Mouse (Mus musculus) left cerebral cortex, adult 11 months (tissue): Measurements from ENCODE around the gene Ndrg3.

Source experiments
- DNase-seq: peaks from one replicate; pipeline ENCODE4 v3.0.0; 2022; ENCODE audit warnings: low spot score

Ndrg3 gene

GRCm38 (mm10) chr2:156991470-156992319, at the start of gene Ndrg3:
Gene Ndrg3, minus strand, starts transcription at chr2:156992056.
- DNase-seq = peak; percentile 96

- DNase-seq = no peak
Observed at GRCm38 (mm10) chr2:157041421-157041820, 49.6 kb upstream of the Ndrg3 start.

- DNase-seq = no peak
Observed at GRCm38 (mm10) chr2:157040649-157041046, 48.8 kb upstream of the Ndrg3 start.

GRCm38 (mm10) chr2:157039900-157040648, 48.2 kb upstream of the Ndrg3 start:
- no peak for DNase-seq

DNA sequence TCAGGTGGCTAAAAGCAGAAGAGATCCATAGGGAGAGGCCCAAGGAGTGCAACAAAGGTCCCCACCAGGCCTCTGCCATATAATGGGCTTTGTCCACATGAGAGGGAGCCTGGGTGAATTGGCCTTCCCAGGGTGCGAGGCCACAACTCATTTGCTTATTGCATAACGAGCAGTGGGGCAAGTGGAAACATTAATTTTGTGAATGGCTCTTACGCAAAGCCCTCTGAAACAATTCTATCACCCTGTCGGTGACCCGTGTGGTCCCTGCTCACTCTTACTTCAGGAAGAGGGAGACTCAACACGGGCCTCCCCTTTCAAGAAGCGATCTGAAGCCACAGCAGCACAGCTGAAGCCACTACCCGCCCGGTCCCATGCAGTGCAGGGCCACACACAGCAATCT, 45.4 kb upstream of the Ndrg3 start:
- no peak for DNase-seq

GRCm38 (mm10) chr2:157036400-157036799, 44.5 kb upstream of the Ndrg3 start:
- DNase-seq = no peak

DNA sequence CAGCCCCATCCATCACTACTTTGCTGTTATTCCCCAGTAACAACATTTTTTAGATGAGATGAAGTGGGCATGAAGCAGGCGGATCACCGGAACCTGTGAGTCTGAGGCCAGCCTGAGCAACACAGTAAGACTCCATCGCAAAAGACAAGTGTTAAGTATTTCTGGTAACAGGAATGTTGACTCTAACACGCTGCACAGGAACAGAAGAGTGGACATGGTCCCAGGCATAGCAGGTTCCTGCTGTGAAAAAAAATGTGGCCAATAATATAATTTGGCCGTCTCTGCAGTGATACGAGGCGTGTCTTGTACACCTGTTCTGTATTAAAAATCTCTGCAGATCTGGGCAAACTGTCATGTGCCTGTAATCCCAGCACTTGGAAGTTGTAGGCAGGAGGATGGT, 43.5 kb upstream of the Ndrg3 start:
- no peak for DNase-seq

GRCm38 (mm10) chr2:157030804-157031203, 38.9 kb upstream of the Ndrg3 start:
- DNase-seq = no peak

DNA sequence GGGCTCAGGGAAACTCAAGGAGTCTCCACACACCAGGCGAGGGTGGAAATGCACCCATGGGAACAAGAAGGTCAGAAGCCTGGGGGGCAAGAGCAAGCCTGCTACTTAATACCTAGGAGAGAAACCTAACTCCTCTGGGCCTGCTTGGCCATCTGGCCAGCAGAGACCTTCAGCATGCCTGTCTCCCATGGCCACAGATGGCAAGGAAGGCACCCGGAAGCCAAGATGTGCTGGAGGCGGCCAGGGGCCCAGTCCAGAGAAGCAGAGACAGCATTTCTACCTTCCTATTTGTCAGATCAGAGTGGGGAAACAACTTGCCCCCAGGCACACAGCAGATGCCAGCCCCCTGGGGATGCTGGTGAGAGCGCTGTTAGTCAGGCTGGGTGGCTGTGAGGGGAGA, 36.4 kb upstream of the Ndrg3 start:
- no peak for DNase-seq

- DNase-seq = no peak
Observed at GRCm38 (mm10) chr2:157027106-157028008, 35.5 kb upstream of the Ndrg3 start.

- no peak for DNase-seq
Observed at GRCm38 (mm10) chr2:157021156-157021555, 29.3 kb upstream of the Ndrg3 start.

GRCm38 (mm10) chr2:157019228-157019627, 27.4 kb upstream of the Ndrg3 start:
- DNase-seq = no peak

GRCm38 (mm10) chr2:157016529-157017270, 24.8 kb upstream of the Ndrg3 start:
- no peak for DNase-seq

DNA sequence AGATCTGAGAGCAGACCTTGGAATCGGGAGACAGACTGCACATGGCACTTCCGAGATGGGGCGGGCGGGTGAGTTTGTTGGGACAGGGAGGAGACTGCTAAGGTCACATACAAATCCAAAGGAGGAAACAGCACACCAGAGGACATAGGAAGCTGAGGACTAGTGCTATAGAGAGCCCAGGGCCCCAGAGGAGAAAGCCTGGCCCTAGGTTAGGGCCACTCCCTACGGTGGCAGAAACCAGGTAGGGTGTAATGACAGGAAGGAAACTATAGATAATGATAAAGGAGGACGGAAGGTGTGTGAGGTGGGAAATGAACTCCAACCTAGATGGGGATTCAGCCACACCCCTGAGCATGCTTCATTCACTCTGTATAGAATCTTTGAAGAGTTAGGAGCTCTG, 20.5 kb upstream of the Ndrg3 start:
- no peak for DNase-seq

DNA sequence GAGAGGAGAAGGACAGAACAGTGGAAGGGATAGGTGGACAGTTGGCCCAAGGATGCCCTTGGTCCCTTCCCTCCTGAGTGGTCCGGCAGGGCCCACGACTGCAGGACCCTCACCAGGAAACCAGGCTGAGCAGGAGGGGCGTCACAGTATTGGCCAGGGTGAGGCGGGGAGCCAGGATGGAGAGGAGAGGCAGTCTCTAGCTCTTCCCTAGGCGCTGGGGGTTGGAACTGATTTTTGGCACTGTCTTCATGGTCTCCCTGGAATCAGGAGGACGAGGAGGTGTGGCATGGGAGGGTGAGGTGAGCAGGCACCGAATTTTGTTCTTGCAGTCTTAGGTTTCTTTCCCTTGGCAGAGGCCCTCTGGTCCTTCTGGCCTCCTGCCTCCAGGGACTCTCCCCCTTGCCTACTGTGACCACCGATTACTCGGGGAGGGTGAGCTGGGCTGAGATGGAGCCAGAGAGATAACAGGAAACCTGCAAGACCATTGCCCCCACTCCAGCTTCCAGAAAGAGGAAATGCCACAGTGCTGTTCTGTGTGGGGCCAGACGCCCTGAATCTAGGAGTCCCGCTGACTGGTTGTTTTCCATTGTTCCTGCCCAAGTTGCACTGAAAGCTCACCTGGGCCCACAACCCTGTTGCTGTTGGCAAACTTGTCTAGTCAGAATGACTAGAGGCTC, 18.9 kb upstream of the Ndrg3 start:
- DNase-seq = no peak

DNA sequence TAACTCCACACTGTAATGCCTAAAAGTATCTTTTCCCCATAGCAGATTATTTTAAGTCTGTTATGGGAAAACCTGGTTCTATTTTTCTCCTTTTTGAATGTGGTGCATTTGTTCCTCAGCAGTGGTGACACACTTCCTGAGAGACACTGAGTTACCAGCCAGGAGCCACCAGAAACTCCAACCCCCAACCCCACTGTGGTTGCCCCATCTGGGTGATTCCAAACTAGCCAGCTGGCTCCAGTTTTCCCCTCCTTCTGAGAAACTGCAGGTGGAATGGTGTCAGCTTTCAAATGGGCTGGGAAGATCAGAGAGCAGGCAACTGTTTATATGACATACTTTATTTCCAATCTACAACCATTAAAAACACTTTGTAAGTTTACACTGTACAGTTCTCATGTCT, 18.3 kb upstream of the Ndrg3 start:
- DNase-seq = no peak

DNA sequence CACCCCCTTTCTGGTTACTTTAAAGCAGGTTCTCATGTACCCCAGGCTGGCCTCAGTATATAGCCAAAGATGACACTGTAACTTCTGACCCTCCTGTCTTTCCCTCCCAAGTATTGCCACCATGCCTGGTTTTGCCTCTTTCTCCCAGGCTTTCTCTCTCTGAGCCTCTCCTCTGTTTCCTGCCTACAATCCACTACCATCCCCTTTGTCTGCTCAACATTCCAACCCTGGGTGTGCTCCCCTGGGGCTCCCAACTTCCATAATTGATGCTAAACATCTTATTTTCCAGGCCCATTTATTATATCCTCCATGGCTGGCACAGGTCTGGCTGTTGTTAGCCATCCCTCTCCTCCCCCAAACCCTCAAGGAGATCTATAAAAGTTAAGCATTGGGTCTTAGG, 16.7 kb upstream of the Ndrg3 start:
- DNase-seq = no peak

GRCm38 (mm10) chr2:157007234-157007596, 15.4 kb upstream of the Ndrg3 start:
- no peak for DNase-seq

DNA sequence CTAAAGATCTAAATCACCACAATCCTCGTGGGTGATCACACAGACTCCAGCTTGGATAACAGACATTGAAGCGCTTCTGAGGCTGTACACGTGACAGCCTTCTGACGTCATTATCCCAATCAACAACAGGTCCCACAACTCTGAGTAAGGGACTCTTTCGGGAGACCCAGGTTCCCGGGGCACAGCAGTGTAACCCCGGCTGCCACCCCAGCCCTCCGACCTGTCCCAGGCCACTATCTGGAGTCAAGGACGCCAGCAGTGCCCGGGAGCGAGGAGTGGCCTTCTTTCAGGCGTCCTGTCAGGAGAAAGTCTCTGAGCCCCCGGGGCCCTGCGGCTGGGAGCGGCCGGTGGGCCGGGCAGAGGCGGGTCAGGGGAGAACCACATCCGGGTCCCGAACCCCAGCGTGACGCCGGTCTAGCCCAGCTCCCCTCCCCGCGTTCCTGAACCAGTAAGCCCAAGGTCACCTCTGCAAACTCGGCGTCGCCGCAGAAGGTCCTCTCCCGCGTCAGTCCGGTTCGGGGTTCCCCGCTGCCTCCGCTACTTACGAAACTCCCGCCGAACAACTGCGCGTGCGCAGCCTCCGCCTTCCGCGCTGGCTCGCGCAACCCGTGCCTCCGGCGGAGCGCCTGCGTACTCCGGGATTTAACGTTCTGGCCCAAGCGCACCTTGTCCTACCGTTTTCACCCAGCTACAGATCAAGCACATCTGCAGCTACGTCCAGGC, 14.8 kb upstream of the Ndrg3 start, which contains the start of gene Dsn1:
Gene Dsn1 (minus strand): TSS at position 644 of the 723 bp plus-strand sequence.
- DNase-seq = peak; percentile 69

GRCm38 (mm10) chr2:157002321-157002720, 10.5 kb upstream of the Ndrg3 start:
- no peak for DNase-seq
